Comparison of ENCODE assay signal across 8 mouse cellular contexts in genomic region chr10:121476968-121477337, GRCm38 (mm10). TPM values are rescaled to one million over a fixed set of nuclear protein-coding genes. Genes with fewer than 3 reads are reported as not detected.
DNase-seq lines count a peak whose midpoint lies in the region; ATAC-seq and TF ChIP-seq lines count a peak whose summit lies in the region.

No protein-coding gene starts in this region.

- no peaks in the 10 kb centered on the region for H3K9me3 ChIP-seq in heart, embryonic 11.5 days (replicated peaks; ENCODE audit: control insufficient read depth, low read length)
- no peaks in the 10 kb centered on the region for H3K9me3 ChIP-seq in CH12.LX (replicated peaks; ENCODE audit: low read length)
- no peaks in the 10 kb centered on the region for H3K9me3 ChIP-seq in forebrain, embryonic 15.5 days
- no peaks in the 10 kb centered on the region for H3K9me3 ChIP-seq in liver, embryonic 16.5 days (replicated peaks; ENCODE audit: control insufficient read depth, low read length)

- dilution Hi-C loops in CH12.LX (cut with MboI; ENCODE audit: extremely low pct_ligation_motif_present, extremely low pct_unique_long_range_greater_than_20kb, low sequenced_read_pairs): no loop called here

- H3K36me3 ChIP-seq in heart, embryonic 11.5 days (ENCODE audit: control insufficient read depth, insufficient read depth, low read length): no peaks in the 10 kb centered on the region
- H3K36me3 ChIP-seq in CH12.LX (replicated peaks in 1 of 2; ENCODE audit: control insufficient read depth in 1 of 2, insufficient read depth in 1 of 2, low read length in 1 of 2): no peaks in the 10 kb centered on the region
- H3K36me3 ChIP-seq in forebrain, embryonic 15.5 days: no peaks in the 10 kb centered on the region
- H3K36me3 ChIP-seq in liver, embryonic 16.5 days (ENCODE audit: control insufficient read depth, insufficient read depth): no peaks in the 10 kb centered on the region

- WGBS in heart, embryonic 11.5 days (ENCODE audit: insufficient replicate concordance): 17% methylated on average over 8 of the region's 8 CpGs
- 17% methylated on average over 8 of the region's 8 CpGs for WGBS in forebrain, embryonic 15.5 days
- 9% methylated on average over 8 of the region's 8 CpGs for WGBS in liver, embryonic 16.5 days (ENCODE audit: insufficient replicate concordance)

- H3K4me2 ChIP-seq in heart, embryonic 11.5 days: peak overlapping the region; percentile 69
- H3K4me2 ChIP-seq in CH12.LX (ENCODE audit: insufficient read depth, low read depth, poor library complexity, severe bottlenecking): 0 out of 2 replicates have a peak overlapping the region, but pooled peaks have one; percentile 12
- peak overlapping the region; percentile 86 for H3K4me2 ChIP-seq in forebrain, embryonic 15.5 days (replicated peaks)
- H3K4me2 ChIP-seq in liver, embryonic 16.5 days (ENCODE audit: low read depth, low read length): peak overlapping the region; percentile 97

- H3K4me1 ChIP-seq in heart, embryonic 11.5 days (ENCODE audit: control insufficient read depth, insufficient read depth, low read length): peaks cover 34% of the 10 kb centered on the region
- H3K4me1 ChIP-seq in CH12.LX (ENCODE audit: control insufficient read depth in 1 of 2, insufficient read depth in 2 of 2): peaks cover 3 to 40% of the 10 kb centered on the region in 2 experiments; a peak in 3 of 4 replicates
- H3K4me1 ChIP-seq in forebrain, embryonic 15.5 days: peaks cover 15% of the 10 kb centered on the region
- H3K4me1 ChIP-seq in liver, embryonic 16.5 days (ENCODE audit: control insufficient read depth, low read depth, low read length): peaks cover 45% of the 10 kb centered on the region

- peak overlapping the region; percentile 67 for H3K9ac ChIP-seq in heart, embryonic 11.5 days (ENCODE audit: low read depth, low read length)
- peak overlapping the region; percentile 56; the same call in 1 of the 2 replicates for H3K9ac ChIP-seq in CH12.LX (ENCODE audit: insufficient read depth, low read depth)
- H3K9ac ChIP-seq in forebrain, embryonic 15.5 days (replicated peaks): no peak overlapping the region
- peak overlapping the region; percentile 71 for H3K9ac ChIP-seq in liver, embryonic 16.5 days (ENCODE audit: low read depth, low read length)

- in situ Hi-C loops in CH12.LX (cut with MboI; ENCODE audit: low pct_ligation_motif_present, low pct_unique_long_range_greater_than_20kb, low sequenced_read_pairs): no loop called here

- no peak for TF ChIP-seq POLR2A in CH12.LX (IDR thresholded peaks at IDR 0.05; ENCODE audit: low read depth, low read length)

- no peak for ATAC-seq in heart, embryonic 11.5 days (replicated peaks; ENCODE audit: insufficient number of reproducible peaks, low FRiP score, low TSS enrichment)
- no peak for ATAC-seq in forebrain, embryonic 15.5 days (replicated peaks)
- no peak for ATAC-seq in liver, embryonic 16.5 days (ENCODE audit: low read depth)

- H3K27ac ChIP-seq in heart, embryonic 11.5 days (ENCODE audit: low read depth, low read length): peak overlapping the region; percentile 90
- H3K27ac ChIP-seq in CH12.LX (ENCODE audit: insufficient read depth, low read depth): no peak overlapping the region
- no peak overlapping the region for H3K27ac ChIP-seq in forebrain, embryonic 15.5 days (replicated peaks)
- peak overlapping the region; percentile 87 for H3K27ac ChIP-seq in liver, embryonic 16.5 days (ENCODE audit: low read length)

- TF ChIP-seq CTCF in CH12.LX (conservative IDR thresholded peaks at IDR 0.05 in 1 of 2, IDR thresholded peaks at IDR 0.05 in 1 of 2; ENCODE audit: low read depth in 2 of 2, low read length in 2 of 2): no peak

- intact Hi-C loops in heart, postnatal 25 days (cut with DNase I): loop anchor here (2.0 kb wide), 2 partner anchors 40 to 68 kb away; no protein-coding TSS in a partner anchor
- intact Hi-C loops in left cerebral cortex, postnatal 4 days (cut with DNase I): no loop called here

- peaks cover 24% of the 10 kb centered on the region for H3K79me2 ChIP-seq in CH12.LX (replicated peaks; ENCODE audit: control insufficient read depth, extremely low read depth, insufficient read depth, poor library complexity, severe bottlenecking)

- no peaks in the 10 kb centered on the region for H3K27me3 ChIP-seq in heart, embryonic 11.5 days (ENCODE audit: control insufficient read depth, insufficient read depth, low read length)
- H3K27me3 ChIP-seq in CH12.LX (replicated peaks): no peaks in the 10 kb centered on the region
- peaks cover 9% of the 10 kb centered on the region; the same call in 1 of the 2 replicates for H3K27me3 ChIP-seq in forebrain, embryonic 15.5 days
- H3K27me3 ChIP-seq in liver, embryonic 16.5 days (ENCODE audit: control insufficient read depth, insufficient read depth, low read depth, low read length): peaks cover 2% of the 10 kb centered on the region

- TF ChIP-seq EP300 in CH12.LX (IDR thresholded peaks at IDR 0.05; ENCODE audit: low read length): no peak

- DNase-seq in heart, postnatal 25 days (ENCODE audit: low spot score): no peak
- DNase-seq in CH12.LX (ENCODE audit: extremely low read depth): no peak
- no peak for DNase-seq in cerebellum, postnatal 10 days
- no peak for DNase-seq in left cerebral cortex, postnatal 4 days
- DNase-seq in urinary bladder, postnatal 4 days (ENCODE audit: low spot score in 2 of 2): no peak

- H3K4me3 ChIP-seq in heart, embryonic 11.5 days (ENCODE audit: low read depth, low read length): peak overlapping the region; percentile 81
- H3K4me3 ChIP-seq in CH12.LX (replicated peaks in 1 of 3; ENCODE audit: low read depth in 2 of 3, low read length in 2 of 3, poor library complexity in 1 of 3): peak overlapping the region in 2 of 3 experiments; percentile 57 to 61
- H3K4me3 ChIP-seq in forebrain, embryonic 15.5 days: peak overlapping the region; percentile 55
- H3K4me3 ChIP-seq in liver, embryonic 16.5 days (ENCODE audit: low read depth, low read length): peak overlapping the region; percentile 78

- no peak for TF ChIP-seq RAD21 in CH12.LX (IDR thresholded peaks at IDR 0.05; ENCODE audit: low read depth, low read length)

TF ChIP-seq in CH12.LX, 34 proteins besides CTCF, POLR2A, EP300 and RAD21:
- no peak for TF ChIP-seq MAZ (IDR thresholded peaks at IDR 0.05; ENCODE audit: low read depth, low read length)
- TF ChIP-seq ZNF384 (IDR thresholded peaks at IDR 0.05; ENCODE audit: low read depth, low read length): peak; percentile 66
- TF ChIP-seq GABPA (IDR thresholded peaks at IDR 0.05; ENCODE audit: insufficient replicate concordance, low read depth, low read length): no peak
- no peak for TF ChIP-seq TCF12 (IDR thresholded peaks at IDR 0.05; ENCODE audit: low read depth, low read length)
- TF ChIP-seq MYC (IDR thresholded peaks at IDR 0.05; ENCODE audit: low read depth, low read length): no peak
- no peak for TF ChIP-seq POLR2AphosphoS2 (IDR thresholded peaks at IDR 0.05; ENCODE audit: low read depth, low read length)
- 0 out of 2 replicates have a peak, but pooled peaks have one; percentile 5 for TF ChIP-seq SIN3A (IDR thresholded peaks at IDR 0.05; ENCODE audit: low read length)
- TF ChIP-seq MAX (IDR thresholded peaks at IDR 0.05; ENCODE audit: low read length): no peak
- no peak for TF ChIP-seq ZKSCAN1 (IDR thresholded peaks at IDR 0.05; ENCODE audit: borderline replicate concordance, low read depth, low read length)
- TF ChIP-seq ZMIZ1 (IDR thresholded peaks at IDR 0.05; ENCODE audit: low read depth, low read length): no peak
- no peak for TF ChIP-seq USF2 (conservative IDR thresholded peaks at IDR 0.05; ENCODE audit: low read depth, low read length)

RNA-seq across cellular contexts. Expression of gene Rassf3, which starts 0.8 kb away (rescaled TPM):
- 18.3 and 23.9 TPM in 2 replicates for polyA plus RNA-seq in heart, embryonic 11.5 days (2014; fragmentation: Nextera tagmentation; extraction: Ambion mirVana)
- total RNA-seq in heart, postnatal 25 days (2021): 100 to 1,000 TPM; 146 to 157 TPM
- total RNA-seq in CH12.LX (2012; rRNA removed) (5.7 and 7.3 TPM in 2 replicates), CH12.LX (2014; rRNA removed) (4.0 and 4.1 TPM in 2 replicates)
- polyA plus RNA-seq in CH12.LX (2012; ENCODE audit: insufficient read length, low read depth): 9.0 and 9.9 TPM in 2 replicates
- polyA plus RNA-seq in forebrain, embryonic 15.5 days (2015; fragmentation: Nextera tagmentation; extraction: Ambion mirVana): 3.8 and 4.2 TPM in 2 replicates
- polyA plus RNA-seq in liver, embryonic 16.5 days (2015; fragmentation: Nextera tagmentation; extraction: Ambion mirVana): 12.1 and 13.3 TPM in 2 replicates
- 10 to 100 TPM; 17.4 to 22.9 TPM for total RNA-seq in left cerebral cortex, postnatal 4 days (2021)

Comparison
In these comparisons a context has a peak if more than half of its experiments do, and no peak if none do; other contexts are left out.
1. H3K27ac ChIP-seq: peak in heart, embryonic 11.5 days (single experiment) and liver, embryonic 16.5 days (single experiment); none in CH12.LX (single experiment) and forebrain, embryonic 15.5 days (single experiment).
2. H3K4me2 ChIP-seq: peak in every context shown above with its lines; median percentile 97 in liver, embryonic 16.5 days; 86 in forebrain, embryonic 15.5 days; 69 in heart, embryonic 11.5 days; 12 in CH12.LX.
3. Peak in every context shown above with its lines, with median percentiles within 50 percentile points of each other: H3K4me3 ChIP-seq.